Mouse (Mus musculus) urinary bladder, postnatal 10 days (tissue): Measurements from ENCODE around the gene Etv1.
"Not testable (repeated sequence)": the region's sequence is repeated elsewhere in the genome, so short reads cannot be mapped to it uniquely, and the experiment has no call there.

ENCODE experiments used
- DNase-seq: peaks from one replicate; pipeline ENCODE4 v3.0.0; 2022; ENCODE audit warnings: low spot score

Gene Etv1

GRCm38 (mm10) chr12:38818320-38818719 lies 39.1 kb downstream of the Etv1 start:
- no peak for DNase-seq

GRCm38 (mm10) chr12:38820642-38821041 lies 41.5 kb downstream of the Etv1 start:
- no peak for DNase-seq

GRCm38 (mm10) chr12:38824405-38824804 lies 45.2 kb downstream of the Etv1 start:
- no peak for DNase-seq

GRCm38 (mm10) chr12:38832981-38833380 lies 53.8 kb downstream of the Etv1 start:
- DNase-seq = no peak

GRCm38 (mm10) chr12:38834581-38834980 lies 55.4 kb downstream of the Etv1 start:
- no peak for DNase-seq

GRCm38 (mm10) chr12:38834986-38835385 lies 55.8 kb downstream of the Etv1 start:
- DNase-seq = not testable (repeated sequence)

- DNase-seq = no peak
Observed at GRCm38 (mm10) chr12:38843801-38844295, 64.7 kb downstream of the Etv1 start.

GRCm38 (mm10) chr12:38847500-38848261 lies 68.5 kb downstream of the Etv1 start:
- DNase-seq = no peak

- DNase-seq = no peak
Observed at GRCm38 (mm10) chr12:38849994-38850393, 70.8 kb downstream of the Etv1 start.

- no peak for DNase-seq
Observed at GRCm38 (mm10) chr12:38854274-38854673, 75.1 kb downstream of the Etv1 start.

- no peak for DNase-seq
Observed at GRCm38 (mm10) chr12:38854751-38855150, 75.6 kb downstream of the Etv1 start.

GRCm38 (mm10) chr12:38859675-38860074 lies 80.5 kb downstream of the Etv1 start:
- no peak for DNase-seq

GRCm38 (mm10) chr12:38860168-38861115 lies 81.3 kb downstream of the Etv1 start:
- DNase-seq = no peak

GRCm38 (mm10) chr12:38863395-38863794 lies 84.2 kb downstream of the Etv1 start:
- no peak for DNase-seq

GRCm38 (mm10) chr12:38863982-38864828 lies 85.0 kb downstream of the Etv1 start:
- DNase-seq = no peak

- DNase-seq = no peak
Observed at GRCm38 (mm10) chr12:38874470-38874995, 95.4 kb downstream of the Etv1 start.

GRCm38 (mm10) chr12:38904516-38904915 lies 125.3 kb downstream of the Etv1 start:
- DNase-seq = no peak

- DNase-seq = no peak
Observed at GRCm38 (mm10) chr12:38906314-38906713, 127.1 kb downstream of the Etv1 start.

GRCm38 (mm10) chr12:38906812-38907211 lies 127.6 kb downstream of the Etv1 start:
- DNase-seq = no peak

- no peak for DNase-seq
Observed at GRCm38 (mm10) chr12:38908947-38909346, 129.8 kb downstream of the Etv1 start.
